Mouse (Mus musculus) liver, embryonic 14.5 days (tissue): ENCODE results near the gene Marveld3. TPM values are rescaled to one million over a fixed set of nuclear protein-coding genes. Genes with fewer than 3 reads are reported as not detected.

Experiments used
- ATAC-seq: fragments of 200-750 bp; cut with Nextera tagmentation; 2 replicates; pipeline ENCODE4 v1.8.0; 2017; ENCODE audit warnings: moderate number of reproducible peaks, mild to moderate bottlenecking, moderate library complexity; ENCODE audit not compliant: insufficient read depth
- DNase-seq, 3 experiments: peaks; one replicate each; pipeline ENCODE4 v3.0.0-alpha.2; 2012 to 2013; ENCODE audit warnings: low read depth in 3 of 3, low spot score in 3 of 3
- H3K27ac ChIP-seq: fragments of 300-500 bp; sonication (generic); 2 replicates; pipeline ENCODE4 v1.5.1; 2014; ENCODE audit warnings: moderate library complexity, mild to moderate bottlenecking, control low read depth, inconsistent platforms
- H3K27me3 ChIP-seq: fragments of 300-500 bp; sonication (generic); 2 replicates; pipeline ENCODE4 v1.6.1; 2014; ENCODE audit warnings: mild to moderate bottlenecking, low read length, moderate library complexity; ENCODE audit not compliant: control insufficient read depth, insufficient read depth
- H3K36me3 ChIP-seq: fragments of 300-500 bp; sonication (generic); replicated peaks from 2 replicates; pipeline ENCODE4 v1.6.1; 2014; ENCODE audit warnings: low read depth; ENCODE audit not compliant: control insufficient read depth, insufficient read depth
- H3K4me1 ChIP-seq, 2 experiments: fragments of 200-500 bp in 1 of 2; fragments of 300-500 bp in 1 of 2; sonication (generic) in 1 of 2; replicated peaks; 2 replicates each; pipeline ENCODE4 v1.6.1; 2012 to 2014; ENCODE audit warnings: antibody characterized with exemption in 1 of 2, inconsistent platforms in 1 of 2, low read length in 1 of 2; ENCODE audit not compliant: control insufficient read depth in 2 of 2, insufficient read depth in 2 of 2
- H3K4me2 ChIP-seq: fragments of 300-500 bp; sonication (generic); 2 replicates; pipeline ENCODE4 v1.6.1; 2014; ENCODE audit warnings: low read depth, mild to moderate bottlenecking, control low read depth, moderate library complexity
- H3K4me3 ChIP-seq, 2 experiments: fragments of 200-500 bp in 1 of 2; fragments of 300-500 bp in 1 of 2; sonication (generic) in 1 of 2; 2 replicates each; pipeline ENCODE4 v1.5.1; 2012 to 2014; ENCODE audit warnings: low read depth in 2 of 2, low read length in 2 of 2, mild to moderate bottlenecking in 2 of 2, control low read depth in 1 of 2, inconsistent platforms in 1 of 2, moderate library complexity in 1 of 2; ENCODE audit not compliant: insufficient read depth in 1 of 2
- H3K9ac ChIP-seq: fragments of 300-500 bp; sonication (generic); replicated peaks from 2 replicates; pipeline ENCODE4 v1.6.1; 2014; ENCODE audit warnings: mild to moderate bottlenecking, control low read depth, moderate library complexity
- H3K9me3 ChIP-seq: fragments of 300-500 bp; sonication (generic); 2 replicates; pipeline ENCODE4 v1.6.1; 2016; ENCODE audit warnings: low read length, mixed read lengths; ENCODE audit not compliant: control insufficient read depth
- CTCF ChIP-seq: IDR thresholded peaks from 2 replicates; pipeline ENCODE4 v1.5.1; 2016; ENCODE audit warnings: antibody characterized with exemption, low read depth, control low read depth
- EP300 ChIP-seq: IDR thresholded peaks from 2 replicates; pipeline ENCODE4 v1.6.1; 2016; ENCODE audit warnings: antibody characterized with exemption, low read depth
- WGBS: fragments of 180-500 bp; shearing (Covaris S2); extraction: QIAGEN DNeasy Blood & Tissue Kit; methylation state at CpG from one replicate; pipeline ENCODE4 v1.1.7; 2014; ENCODE audit not compliant: insufficient replicate concordance; 5-methylcytosine and 5-hydroxymethylcytosine counted together
- polyA plus RNA-seq, 2 experiments: library from polyadenylated mRNA; depleted of rRNA in 1 of 2; stranded (reverse) in 1 of 2; unstranded in 1 of 2; fragments of >200 nt; fragmentation: Nextera tagmentation in 1 of 2; extraction: Ambion mirVana in 1 of 2; gene quantifications; 2 replicates each; pipeline versions ENCODE4 v1.2.1 to v1.2.3; 2012 to 2014

Marveld3 gene
- polyA plus RNA-seq, 2 experiments, result 0.02 to 0.09 TPM

DNA sequence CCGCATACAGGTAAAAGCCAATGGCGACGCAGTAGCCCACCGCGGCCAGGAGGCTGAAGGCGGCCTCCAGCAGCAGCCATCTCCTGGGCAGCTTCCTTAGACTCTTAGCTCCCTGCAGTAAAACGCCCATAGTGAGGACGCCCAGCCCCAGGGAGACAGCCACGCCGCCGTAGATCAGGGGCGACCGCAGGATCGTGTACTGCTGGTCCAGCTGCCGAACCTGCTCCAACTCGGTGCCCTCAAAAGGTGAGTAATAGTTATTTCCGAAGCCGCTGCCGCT is 13.8 kb downstream of the Marveld3 start:
- peaks cover 25% of the 10 kb centered on the region for H3K27me3 ChIP-seq
- no peak for ATAC-seq
- H3K36me3 ChIP-seq, result no peaks in the 10 kb centered on the region
- no peak overlapping the region for H3K9ac ChIP-seq
- 4% methylated on average over 19 of the region's 19 CpGs for WGBS
- no peak overlapping the region for H3K27ac ChIP-seq
- peaks cover 0 to 4% of the 10 kb centered on the region in 2 experiments; a peak in 1 of 4 replicates for H3K4me1 ChIP-seq
- H3K4me2 ChIP-seq, result no peak overlapping the region
- no peaks in the 10 kb centered on the region for H3K9me3 ChIP-seq
- TF ChIP-seq CTCF, result no peak
- no peak for TF ChIP-seq EP300
- no peak overlapping the region for H3K4me3 ChIP-seq
- DNase-seq, result no peak

DNA sequence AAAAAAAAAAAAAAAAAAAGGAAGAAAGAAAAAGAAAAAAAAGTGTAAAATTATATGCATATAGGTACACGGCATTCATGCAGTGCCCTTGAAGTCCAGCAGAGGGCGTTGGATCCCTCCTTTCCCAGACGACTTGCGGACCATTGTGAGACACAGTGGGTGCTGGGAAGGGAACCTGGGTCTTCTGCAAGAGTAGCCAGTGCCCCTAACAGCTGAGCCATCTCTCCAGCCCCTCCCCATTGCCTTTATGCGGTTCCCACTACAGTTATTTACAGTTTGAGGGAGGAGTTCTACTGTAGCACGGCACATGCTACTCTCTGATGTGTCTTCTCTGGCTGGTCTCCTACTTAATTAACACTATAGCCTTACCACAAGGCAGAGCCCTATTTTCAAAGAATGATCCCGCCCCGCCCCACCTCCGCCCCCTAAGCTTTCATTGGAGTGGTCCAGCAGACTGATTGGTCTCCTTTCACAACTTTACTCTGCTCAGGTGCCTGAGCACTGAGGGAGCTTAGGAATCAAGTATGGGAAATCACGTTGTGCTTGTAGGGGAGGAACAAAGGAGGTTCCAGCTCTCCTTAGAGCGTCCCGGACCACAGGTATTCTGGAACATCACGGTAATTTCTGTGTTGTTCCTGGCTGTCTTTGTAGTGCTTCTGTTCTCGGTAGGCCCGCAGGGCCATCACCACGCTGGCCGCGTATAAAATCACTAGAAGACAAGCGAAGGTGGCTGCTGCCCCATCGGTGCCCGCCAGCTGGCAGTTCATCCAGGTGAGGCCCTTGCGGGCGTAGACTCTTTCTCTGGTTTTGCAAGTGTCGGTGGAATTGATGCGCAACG is 14.3 kb downstream of the Marveld3 start:
- no peak overlapping the region; the same call in 1 of the 2 replicates for H3K4me2 ChIP-seq

DNA sequence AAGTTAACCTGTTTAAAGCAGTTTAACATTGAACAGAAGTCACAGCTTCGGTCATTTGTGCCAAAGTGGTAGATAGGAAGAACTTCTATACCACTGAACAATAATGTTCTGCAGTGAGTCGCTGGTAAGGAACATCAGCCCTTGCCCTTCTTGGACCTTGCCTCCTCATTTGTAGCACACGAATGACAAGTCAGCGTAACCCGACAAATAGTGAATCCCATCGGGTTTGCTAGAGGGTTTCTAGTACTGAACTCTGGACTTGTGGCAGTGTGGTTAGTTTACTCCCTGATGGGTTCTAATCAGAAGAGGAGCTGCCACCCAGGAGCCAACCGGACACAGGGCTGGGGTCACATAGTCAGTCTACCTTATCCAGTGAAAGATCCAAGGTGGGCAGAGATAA is 15.7 kb downstream of the Marveld3 start:
- whole genome bisulfite sequencing, result 80% methylated on average over 7 of the region's 7 CpGs
- H3K27me3 ChIP-seq, result peaks cover 25% of the 10 kb centered on the region

More for the DNA sequence above, 14.3 kb downstream of the Marveld3 start:
- H3K27me3 ChIP-seq, result peaks cover 25% of the 10 kb centered on the region
- no peaks in the 10 kb centered on the region for H3K36me3 ChIP-seq
- H3K4me3 ChIP-seq, result no peak overlapping the region
- ATAC-seq (no peak), DNase-seq (no peak)
- H3K4me1 ChIP-seq, result peaks cover 0 to 4% of the 10 kb centered on the region in 2 experiments; a peak in 1 of 4 replicates
- H3K9me3 ChIP-seq, result no peaks in the 10 kb centered on the region
- TF ChIP-seq EP300 (no peak), CTCF (peak; percentile 82)
- no peak overlapping the region for H3K9ac ChIP-seq
- no peak overlapping the region for H3K27ac ChIP-seq
- 4% methylated on average over 26 of the region's 26 CpGs for WGBS

DNA sequence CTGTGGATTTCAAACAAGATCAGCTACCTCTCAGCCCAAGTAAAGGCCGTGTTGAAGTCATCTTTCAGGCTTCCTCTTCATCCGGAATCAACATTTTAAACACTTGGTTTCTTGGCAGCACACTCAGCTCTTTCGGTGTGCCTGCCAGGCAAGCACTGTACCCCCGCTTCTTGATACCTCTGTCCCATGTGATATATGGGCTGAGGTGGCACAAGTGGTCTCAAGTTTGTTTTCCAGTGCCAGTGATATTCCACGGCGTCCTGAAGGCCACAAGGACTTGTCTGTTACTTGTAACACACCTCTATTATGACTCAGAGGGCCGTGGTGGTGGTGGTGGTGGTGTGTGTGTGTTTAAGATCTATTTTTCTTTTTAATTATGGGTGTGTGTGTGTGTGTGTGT is 16.3 kb downstream of the Marveld3 start:
- Histone ChIP-seq H3K27me3 (peaks cover 25% of the 10 kb centered on the region), H3K4me1 (peaks cover 0 to 4% of the 10 kb centered on the region in 2 experiments; a peak in 1 of 4 replicates), H3K36me3 (peaks cover 9% of the 10 kb centered on the region), H3K27ac (no peak overlapping the region), H3K4me2 (no peak overlapping the region), H3K4me3 (no peak overlapping the region), H3K9ac (no peak overlapping the region), H3K9me3 (no peaks in the 10 kb centered on the region)
- DNase-seq, result no peak
- WGBS, result 77% methylated on average over 7 of the region's 7 CpGs
- no peak for TF ChIP-seq CTCF
- no peak for TF ChIP-seq EP300
- ATAC-seq, result no peak

More for the DNA sequence above, 15.7 kb downstream of the Marveld3 start:
- ATAC-seq, result no peak
- no peak overlapping the region for H3K9ac ChIP-seq
- H3K4me2 ChIP-seq, result no peak overlapping the region
- H3K9me3 ChIP-seq, result no peaks in the 10 kb centered on the region
- no peak overlapping the region for H3K27ac ChIP-seq
- DNase-seq, result no peak
- H3K36me3 ChIP-seq, result peaks cover 5% of the 10 kb centered on the region
- no peak overlapping the region for H3K4me3 ChIP-seq
- TF ChIP-seq CTCF (no peak), EP300 (no peak)
- peaks cover 0 to 4% of the 10 kb centered on the region in 2 experiments; a peak in 1 of 4 replicates for H3K4me1 ChIP-seq

DNA sequence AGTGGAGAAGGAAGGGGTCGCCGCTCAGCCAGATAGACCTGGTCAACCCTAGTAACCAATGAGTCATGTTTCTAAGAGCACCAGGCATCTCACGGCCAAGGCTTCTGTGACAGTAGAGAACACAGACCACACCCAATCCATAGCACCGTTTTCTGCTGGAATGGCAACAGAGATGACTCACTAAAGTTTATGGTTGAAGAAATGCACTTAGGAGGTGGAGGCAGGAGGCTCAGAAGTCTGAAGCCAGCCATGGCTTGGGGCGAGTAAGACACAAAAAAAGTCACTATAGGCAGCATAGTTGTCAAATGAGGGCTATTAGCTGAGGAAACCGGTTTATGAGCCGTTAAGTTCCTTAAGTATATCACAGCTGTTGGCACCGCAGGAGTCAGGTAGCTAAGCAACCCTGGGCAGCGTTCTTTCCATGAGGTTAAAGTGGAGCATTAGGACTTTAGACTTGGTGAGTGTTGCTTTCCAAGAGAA is 16.8 kb downstream of the Marveld3 start:
- no peak for ATAC-seq
- H3K9ac ChIP-seq, result no peak overlapping the region
- H3K9me3 ChIP-seq, result no peaks in the 10 kb centered on the region
- H3K4me1 ChIP-seq, result peaks cover 0 to 4% of the 10 kb centered on the region in 2 experiments; a peak in 1 of 4 replicates
- H3K27me3 ChIP-seq, result peaks cover 23% of the 10 kb centered on the region
- no peak overlapping the region for H3K4me2 ChIP-seq
- no peak for DNase-seq
- peaks cover 12% of the 10 kb centered on the region for H3K36me3 ChIP-seq
- TF ChIP-seq EP300, result no peak
- no peak for TF ChIP-seq CTCF
- no peak overlapping the region for H3K4me3 ChIP-seq
- no peak overlapping the region for H3K27ac ChIP-seq
- 63% methylated on average over 9 of the region's 9 CpGs for WGBS
